Mouse (Mus musculus) liver, embryonic 14.5 days (tissue): Measurements from ENCODE around the gene Larp4b. TPM values are rescaled to one million over a fixed set of nuclear protein-coding genes. Genes with fewer than 3 reads are reported as not detected.
A peak's percentile ranks its signal among the peaks of the same experiment; 100 is the strongest.

Source experiments
- ATAC-seq: fragments of 200-750 bp; cut with Nextera tagmentation; 2 replicates; pipeline ENCODE4 v1.8.0; 2017; ENCODE audit warnings: moderate number of reproducible peaks, mild to moderate bottlenecking, moderate library complexity; ENCODE audit not compliant: insufficient read depth
- DNase-seq, 3 experiments: peaks; one replicate each; pipeline ENCODE4 v3.0.0-alpha.2; 2012 to 2013; ENCODE audit warnings: low read depth in 3 of 3, low spot score in 3 of 3
- H3K27ac ChIP-seq: fragments of 300-500 bp; sonication (generic); 2 replicates; pipeline ENCODE4 v1.5.1; 2014; ENCODE audit warnings: moderate library complexity, mild to moderate bottlenecking, control low read depth, inconsistent platforms
- H3K27me3 ChIP-seq: fragments of 300-500 bp; sonication (generic); 2 replicates; pipeline ENCODE4 v1.6.1; 2014; ENCODE audit warnings: mild to moderate bottlenecking, low read length, moderate library complexity; ENCODE audit not compliant: control insufficient read depth, insufficient read depth
- H3K36me3 ChIP-seq: fragments of 300-500 bp; sonication (generic); replicated peaks from 2 replicates; pipeline ENCODE4 v1.6.1; 2014; ENCODE audit warnings: low read depth; ENCODE audit not compliant: control insufficient read depth, insufficient read depth
- H3K4me1 ChIP-seq, 2 experiments: fragments of 200-500 bp in 1 of 2; fragments of 300-500 bp in 1 of 2; sonication (generic) in 1 of 2; replicated peaks; 2 replicates each; pipeline ENCODE4 v1.6.1; 2012 to 2014; ENCODE audit warnings: antibody characterized with exemption in 1 of 2, inconsistent platforms in 1 of 2, low read length in 1 of 2; ENCODE audit not compliant: control insufficient read depth in 2 of 2, insufficient read depth in 2 of 2
- H3K4me2 ChIP-seq: fragments of 300-500 bp; sonication (generic); 2 replicates; pipeline ENCODE4 v1.6.1; 2014; ENCODE audit warnings: low read depth, mild to moderate bottlenecking, control low read depth, moderate library complexity
- H3K4me3 ChIP-seq, 2 experiments: fragments of 200-500 bp in 1 of 2; fragments of 300-500 bp in 1 of 2; sonication (generic) in 1 of 2; 2 replicates each; pipeline ENCODE4 v1.5.1; 2012 to 2014; ENCODE audit warnings: low read depth in 2 of 2, low read length in 2 of 2, mild to moderate bottlenecking in 2 of 2, control low read depth in 1 of 2, inconsistent platforms in 1 of 2, moderate library complexity in 1 of 2; ENCODE audit not compliant: insufficient read depth in 1 of 2
- H3K9ac ChIP-seq: fragments of 300-500 bp; sonication (generic); replicated peaks from 2 replicates; pipeline ENCODE4 v1.6.1; 2014; ENCODE audit warnings: mild to moderate bottlenecking, control low read depth, moderate library complexity
- H3K9me3 ChIP-seq: fragments of 300-500 bp; sonication (generic); 2 replicates; pipeline ENCODE4 v1.6.1; 2016; ENCODE audit warnings: low read length, mixed read lengths; ENCODE audit not compliant: control insufficient read depth
- CTCF ChIP-seq: IDR thresholded peaks from 2 replicates; pipeline ENCODE4 v1.5.1; 2016; ENCODE audit warnings: antibody characterized with exemption, low read depth, control low read depth
- EP300 ChIP-seq: IDR thresholded peaks from 2 replicates; pipeline ENCODE4 v1.6.1; 2016; ENCODE audit warnings: antibody characterized with exemption, low read depth
- WGBS: fragments of 180-500 bp; shearing (Covaris S2); extraction: QIAGEN DNeasy Blood & Tissue Kit; methylation state at CpG from one replicate; pipeline ENCODE4 v1.1.7; 2014; ENCODE audit not compliant: insufficient replicate concordance; 5-methylcytosine and 5-hydroxymethylcytosine counted together
- polyA plus RNA-seq, 2 experiments: library from polyadenylated mRNA; depleted of rRNA in 1 of 2; stranded (reverse) in 1 of 2; unstranded in 1 of 2; fragments of >200 nt; fragmentation: Nextera tagmentation in 1 of 2; extraction: Ambion mirVana in 1 of 2; gene quantifications; 2 replicates each; pipeline versions ENCODE4 v1.2.1 to v1.2.3; 2012 to 2014

Larp4b gene
- polyA plus RNA-seq, 2 experiments: 16.5 to 27.7 TPM

DNA sequence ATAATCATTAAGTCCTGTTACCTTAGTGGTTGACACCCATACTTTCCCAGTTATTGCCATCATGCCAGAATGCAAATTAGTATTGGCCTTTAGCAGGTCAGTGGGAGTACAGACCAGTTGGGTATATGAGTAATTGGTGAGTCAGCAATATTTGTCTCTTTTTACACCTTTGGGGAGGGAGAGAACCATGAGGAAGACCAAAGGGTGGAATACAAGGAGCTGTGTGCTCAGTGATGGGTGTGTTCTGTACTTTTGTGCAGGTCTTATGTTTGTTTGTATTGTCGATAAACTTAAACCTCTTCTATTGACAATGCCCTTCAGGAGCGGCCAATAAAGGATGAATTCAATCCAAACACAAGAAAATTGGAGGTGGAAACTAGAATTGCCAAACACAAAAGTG is 6.8 kb downstream of the Larp4b start:
- no peak for TF ChIP-seq CTCF
- TF ChIP-seq EP300: no peak
- no peak overlapping the region for H3K4me2 ChIP-seq
- H3K36me3 ChIP-seq: peaks cover 8% of the 10 kb centered on the region
- 82% methylated on average over 2 of the region's 2 CpGs for WGBS
- no peak overlapping the region for H3K4me3 ChIP-seq
- DNase-seq (no peak), ATAC-seq (no peak)
- H3K27me3 ChIP-seq: no peaks in the 10 kb centered on the region
- H3K27ac ChIP-seq: no peak overlapping the region
- no peaks in the 10 kb centered on the region for H3K9me3 ChIP-seq
- H3K9ac ChIP-seq: no peak overlapping the region
- H3K4me1 ChIP-seq: peaks cover 22 to 30% of the 10 kb centered on the region in 2 experiments

- no peak overlapping the region for H3K27ac ChIP-seq
- H3K9ac ChIP-seq: no peak overlapping the region
- H3K4me1 ChIP-seq: peaks cover 24 to 29% of the 10 kb centered on the region in 2 experiments
- H3K9me3 ChIP-seq: no peaks in the 10 kb centered on the region
- H3K4me2 ChIP-seq: peak overlapping the region; percentile 56; the same call in 1 of the 2 replicates
- H3K27me3 ChIP-seq: no peaks in the 10 kb centered on the region
- DNase-seq (no peak), ATAC-seq (no peak)
- H3K4me3 ChIP-seq: no peak overlapping the region
- TF ChIP-seq EP300: no peak
- no peak for TF ChIP-seq CTCF
- 61% methylated on average over 5 of the region's 5 CpGs for WGBS
- peaks cover 6% of the 10 kb centered on the region for H3K36me3 ChIP-seq
Measured at GRCm38 (mm10) chr13:9106246-9106645, 12.6 kb downstream of the Larp4b start.

DNA sequence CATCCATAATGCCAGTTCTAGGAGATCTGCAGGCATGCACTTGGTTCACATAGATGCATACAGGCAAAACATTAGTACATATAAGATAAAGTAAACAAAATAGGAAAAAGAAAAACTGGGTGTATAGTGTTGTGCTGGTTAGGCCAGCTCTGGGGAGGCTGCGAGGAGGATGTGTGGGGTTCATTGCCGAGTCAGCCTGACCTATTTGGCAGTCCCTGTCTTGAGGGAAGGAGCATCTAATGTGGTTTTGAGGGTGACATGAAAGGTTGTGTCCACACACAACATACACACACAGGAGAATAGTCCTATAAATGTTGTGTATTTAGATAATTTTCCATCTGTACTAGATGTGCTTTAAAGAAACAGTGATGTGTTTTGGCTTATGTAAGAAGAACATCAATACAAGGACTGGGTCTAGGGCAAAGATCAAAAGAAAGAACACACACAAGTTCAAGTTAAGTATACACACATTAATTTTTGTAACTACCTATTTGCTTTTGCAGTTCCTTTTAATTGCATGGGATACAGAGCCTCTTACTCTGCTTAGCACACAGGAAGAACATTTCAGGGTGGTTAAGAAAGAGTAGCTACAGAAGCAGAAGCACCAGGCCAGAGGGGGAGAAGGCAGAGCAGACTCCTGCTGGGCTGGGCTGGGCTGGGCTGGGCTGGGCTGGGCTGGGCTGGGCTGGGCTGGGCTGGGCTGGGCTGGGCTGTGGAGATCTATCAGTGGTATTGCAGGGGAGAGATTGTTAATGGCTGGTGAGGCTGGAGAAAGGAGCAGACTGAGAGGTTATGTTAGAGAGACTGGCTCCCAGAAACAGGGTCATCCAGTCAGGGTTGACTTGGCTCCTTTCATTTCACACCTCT is 13.5 kb downstream of the Larp4b start:
- Histone ChIP-seq H3K27ac (peak overlapping the region; percentile 62), H3K4me1 (peaks cover 24 to 29% of the 10 kb centered on the region in 2 experiments), H3K4me3 (no peak overlapping the region), H3K4me2 (peak overlapping the region; percentile 56), H3K36me3 (peaks cover 9% of the 10 kb centered on the region), H3K27me3 (no peaks in the 10 kb centered on the region), H3K9me3 (no peaks in the 10 kb centered on the region), H3K9ac (no peak overlapping the region)
- ATAC-seq: peak; percentile 94
- DNase-seq: peak in 1 of 3 experiments; percentile 33
- 47% methylated on average over 2 of the region's 2 CpGs for WGBS
- TF ChIP-seq EP300 (no peak), CTCF (no peak)

DNA sequence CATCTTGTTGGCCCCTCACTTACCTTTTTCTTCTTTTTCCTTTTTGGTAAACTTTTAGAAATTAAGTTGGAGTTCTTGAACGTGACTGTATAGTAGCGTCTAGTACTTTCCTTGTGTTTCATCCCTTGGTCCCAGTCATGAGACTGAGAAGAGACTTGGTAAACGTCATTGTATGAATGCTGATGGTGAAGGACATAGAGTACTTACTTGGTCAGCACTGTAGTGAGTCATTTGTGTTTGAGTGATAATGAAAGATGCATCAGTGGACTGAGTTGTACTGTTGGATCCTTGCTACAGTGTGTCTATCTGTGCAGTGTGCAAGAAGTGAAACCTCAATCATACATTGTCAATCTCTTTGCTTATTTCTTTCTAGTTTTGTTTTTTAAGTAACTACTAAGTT is 20.1 kb downstream of the Larp4b start:
- WGBS: 81% methylated on average over 3 of the region's 3 CpGs
- ATAC-seq (no peak), DNase-seq (no peak)
- TF ChIP-seq CTCF (no peak), EP300 (no peak)
- H3K9me3 ChIP-seq: no peaks in the 10 kb centered on the region
- no peak overlapping the region for H3K27ac ChIP-seq
- H3K36me3 ChIP-seq: peaks cover 5% of the 10 kb centered on the region; the same call in 1 of the 2 replicates
- no peak overlapping the region for H3K9ac ChIP-seq
- H3K27me3 ChIP-seq: no peaks in the 10 kb centered on the region
- no peak overlapping the region for H3K4me3 ChIP-seq
- peaks cover 0 to 7% of the 10 kb centered on the region in 2 experiments; a peak in 3 of 4 replicates for H3K4me1 ChIP-seq
- H3K4me2 ChIP-seq: no peak overlapping the region

DNA sequence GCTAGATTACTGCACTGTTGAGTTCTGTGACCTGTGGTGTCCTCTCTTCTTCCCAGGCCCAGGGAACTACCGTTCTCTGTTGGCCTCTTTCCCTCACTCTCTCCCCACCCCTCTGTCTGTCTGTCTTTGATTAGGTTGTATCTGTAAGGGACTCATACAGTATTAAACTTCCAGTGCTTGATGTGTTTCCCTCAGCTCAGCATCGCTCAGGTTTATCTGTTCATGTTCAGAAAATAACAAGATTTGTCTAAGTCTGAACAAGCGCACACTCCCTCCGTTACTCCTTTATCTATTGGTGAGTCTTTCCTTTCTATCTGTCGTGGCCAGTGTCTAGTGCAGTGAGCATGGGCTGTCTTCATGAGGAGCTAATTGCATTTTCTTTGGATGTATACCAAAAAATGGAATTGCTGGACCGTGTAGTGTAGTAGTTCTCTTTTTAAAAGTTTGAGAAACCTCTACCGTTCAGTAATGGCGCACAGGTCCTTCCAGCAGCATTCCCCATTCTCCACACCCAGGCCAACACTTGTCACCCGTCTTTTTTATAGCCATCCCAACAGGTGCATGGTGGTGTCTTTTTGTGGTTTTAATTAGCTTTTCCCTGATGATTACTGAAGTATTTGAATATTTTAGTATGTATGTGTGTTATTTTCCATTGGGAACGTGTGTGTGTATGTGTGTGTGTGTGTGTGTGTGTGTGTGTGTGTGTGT is 27.3 kb downstream of the Larp4b start:
- no peak overlapping the region for H3K9ac ChIP-seq
- ATAC-seq: peak; percentile 86
- H3K27ac ChIP-seq: no peak overlapping the region
- no peak overlapping the region for H3K4me3 ChIP-seq
- no peaks in the 10 kb centered on the region for H3K27me3 ChIP-seq
- no peak overlapping the region for H3K4me2 ChIP-seq
- H3K36me3 ChIP-seq: peaks cover 28% of the 10 kb centered on the region
- DNase-seq: peak; percentile 34 to 50 (median 38)
- H3K9me3 ChIP-seq: no peaks in the 10 kb centered on the region
- 40% methylated on average over 10 of the region's 10 CpGs for WGBS
- H3K4me1 ChIP-seq: peaks cover 12 to 16% of the 10 kb centered on the region in 2 experiments
- peak; percentile 56 for TF ChIP-seq EP300
- no peak for TF ChIP-seq CTCF
